Mouse (Mus musculus) gastrocnemius, postnatal 14 days (tissue): ENCODE results near the gene Cnppd1. TPM values are rescaled to one million over a fixed set of nuclear protein-coding genes. Genes with fewer than 3 reads are reported as not detected.

Experiments
- DNase-seq: peaks from one replicate; pipeline ENCODE4 v3.0.0; 2021; ENCODE audit warnings: mixed read lengths
- intact Hi-C: fragments of 180-260 bp; cut with DNase I; formaldehyde crosslinking; loops from one replicate; pipeline ENCODE4 v1.15.1; 2025; ENCODE audit warnings: low total_unique reads
- total RNA-seq, 2 experiments: library from RNA; stranded (reverse); gene quantifications; 2 replicates each; pipeline ENCODE4 v1.2.3; 2021

Gene Cnppd1
- total RNA-seq, 2 experiments from 2014 or later = 15.1 to 18.4 TPM

DNA sequence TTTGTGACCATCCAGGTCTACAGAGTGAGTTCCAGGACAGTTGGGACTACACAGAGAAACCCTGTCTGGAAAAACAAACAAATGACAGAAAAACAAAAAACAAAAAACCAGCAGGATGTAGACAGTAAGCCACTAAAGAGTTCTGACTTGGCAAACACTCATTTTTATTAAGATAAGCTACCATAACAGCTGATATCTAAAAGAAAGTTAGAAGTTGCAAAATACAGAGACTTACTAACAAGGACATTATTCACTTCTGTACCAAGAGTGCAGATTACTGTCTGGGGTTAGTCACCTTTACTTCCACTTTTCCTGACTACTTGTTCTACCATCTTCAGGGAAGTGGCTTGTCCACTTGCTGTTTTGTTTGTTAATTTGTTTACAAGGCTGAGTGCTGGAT is 16.5 kb upstream of the Cnppd1 start:
- DNase-seq = no peak
- intact Hi-C loops = no loop called here

DNA sequence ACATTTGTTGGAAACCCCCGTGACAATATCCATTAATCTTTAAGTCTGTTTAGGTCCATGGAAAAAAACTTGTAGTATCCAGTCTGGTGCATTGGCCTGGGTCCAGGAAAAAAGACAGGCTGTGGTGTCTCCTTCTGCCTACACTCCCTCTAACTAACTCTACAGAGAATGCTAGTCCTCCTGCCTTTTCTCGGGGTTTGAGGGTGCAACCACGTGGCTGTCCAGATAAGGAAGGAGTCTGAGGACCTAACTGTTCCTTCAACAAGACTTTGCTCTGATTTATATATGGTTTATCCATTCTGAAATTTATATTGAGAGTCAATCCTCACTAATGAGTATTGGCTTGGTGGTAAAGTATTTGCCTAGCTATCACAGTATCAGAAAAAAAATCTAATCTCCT is 13.3 kb upstream of the Cnppd1 start:
- no peak for DNase-seq
- intact Hi-C loops = no loop called here

DNA sequence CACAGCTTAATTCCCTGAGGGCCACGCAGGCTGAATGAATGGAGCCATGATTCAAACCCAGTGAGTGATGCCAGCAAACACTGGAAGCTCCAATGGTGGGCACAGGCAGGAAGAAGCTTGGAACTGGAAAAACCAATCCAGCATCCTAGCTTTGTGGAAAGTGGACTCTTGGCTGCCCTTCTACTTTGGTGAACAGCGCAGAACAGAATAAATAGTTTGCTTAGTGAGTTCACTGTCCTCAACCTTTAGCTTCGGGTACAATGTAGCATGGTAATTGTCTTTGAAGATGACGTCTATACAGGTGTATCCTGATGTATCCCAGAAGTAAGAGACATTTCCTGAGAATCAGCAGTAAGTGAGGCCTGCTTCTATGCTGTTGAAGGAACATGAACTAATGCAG is 6.2 kb upstream of the Cnppd1 start:
- no peak for DNase-seq
- intact Hi-C loops = no loop called here

DNA sequence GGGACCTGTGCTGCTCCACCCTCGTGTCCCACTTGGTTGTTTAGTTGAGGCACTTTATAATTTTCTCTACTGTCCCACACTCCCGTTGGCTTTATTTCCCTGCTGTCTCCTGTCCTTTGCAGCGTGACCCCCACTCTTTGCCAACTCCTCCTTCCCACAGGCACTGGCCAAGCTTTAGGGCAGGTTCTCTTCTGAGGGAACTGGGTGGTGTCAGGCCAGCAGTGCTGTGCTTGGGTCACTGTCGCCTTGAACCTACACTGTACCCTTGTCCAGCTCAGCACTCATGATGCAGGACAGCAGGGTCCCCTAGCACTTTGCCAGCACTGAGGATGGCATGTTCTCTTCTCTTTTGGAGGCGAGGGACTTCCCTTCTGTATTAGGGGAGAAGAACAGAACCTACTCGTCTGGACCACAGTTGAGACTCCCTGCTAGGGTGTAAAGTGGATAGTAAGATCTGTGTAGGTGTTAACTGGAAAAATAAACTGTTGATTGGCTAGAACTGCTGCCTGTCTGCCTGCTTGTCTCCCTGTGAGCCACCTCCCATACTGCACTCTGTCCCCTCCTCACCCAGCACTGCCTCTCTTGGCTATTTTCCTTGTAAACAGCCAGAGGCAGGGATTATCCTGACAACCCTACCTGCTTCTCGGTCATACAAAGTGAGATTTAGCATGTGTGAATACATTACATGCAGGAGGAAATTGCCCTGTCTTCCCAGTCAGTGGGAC is 5.1 kb upstream of the Cnppd1 start:
- DNase-seq = no peak
- intact Hi-C loops = no loop called here

DNA sequence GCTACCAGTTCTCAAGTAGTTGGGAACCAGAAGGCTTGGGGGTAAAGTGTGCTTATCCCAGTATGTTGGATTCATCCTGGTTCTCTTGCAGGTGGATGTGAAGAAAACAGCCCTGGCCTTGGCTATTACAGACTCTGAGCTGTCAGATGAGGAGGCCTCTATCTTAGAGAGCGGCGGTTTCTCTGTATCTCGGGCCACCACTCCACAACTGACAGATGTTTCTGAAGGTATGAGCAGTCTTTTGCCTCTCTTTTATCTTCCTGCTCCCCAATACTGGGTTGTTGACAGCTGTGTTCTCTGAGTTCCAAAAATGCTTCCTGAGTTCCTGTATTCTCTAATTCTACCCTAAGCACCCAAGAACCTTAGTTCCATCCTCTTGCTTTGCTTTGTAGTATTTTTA is 3.1 kb upstream of the Cnppd1 start:
- DNase-seq = no peak
- intact Hi-C loops = no loop called here

DNA sequence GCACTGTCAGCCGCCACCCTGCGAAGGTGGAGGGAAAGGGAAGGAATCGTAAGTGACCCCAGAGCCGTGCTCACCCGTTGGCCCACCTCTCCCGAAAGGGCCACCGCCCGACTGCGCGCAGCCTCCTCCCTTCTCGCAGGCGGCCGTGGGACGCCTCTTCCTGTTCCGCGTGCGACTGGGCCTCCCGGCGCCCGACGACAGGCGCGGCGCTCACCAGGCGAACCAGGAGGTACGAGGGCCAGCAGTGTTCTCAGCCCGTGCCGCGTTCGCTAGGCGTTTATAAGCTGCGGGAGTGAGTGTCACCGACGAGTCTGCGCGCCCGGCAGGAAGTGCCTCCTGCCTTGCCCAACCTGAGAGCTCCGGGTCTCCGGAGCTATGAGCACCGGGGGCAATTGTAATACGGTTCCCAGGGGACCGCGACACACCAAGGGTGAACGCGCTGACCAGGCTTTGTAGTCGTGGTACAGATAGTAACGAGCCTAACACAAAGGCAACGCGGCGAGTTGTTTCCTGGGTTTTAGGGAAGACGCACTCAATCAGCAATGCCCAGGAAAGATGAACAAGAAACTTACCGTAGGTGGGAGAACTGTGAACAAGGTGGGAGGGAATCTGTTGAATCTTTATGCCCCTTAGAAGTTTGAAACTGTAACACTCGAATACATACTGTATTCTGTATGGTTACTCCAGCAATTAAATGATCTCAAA is 873 bp downstream of the Cnppd1 start:
- peak; percentile 70 for DNase-seq
- intact Hi-C loops = no loop called here

DNA sequence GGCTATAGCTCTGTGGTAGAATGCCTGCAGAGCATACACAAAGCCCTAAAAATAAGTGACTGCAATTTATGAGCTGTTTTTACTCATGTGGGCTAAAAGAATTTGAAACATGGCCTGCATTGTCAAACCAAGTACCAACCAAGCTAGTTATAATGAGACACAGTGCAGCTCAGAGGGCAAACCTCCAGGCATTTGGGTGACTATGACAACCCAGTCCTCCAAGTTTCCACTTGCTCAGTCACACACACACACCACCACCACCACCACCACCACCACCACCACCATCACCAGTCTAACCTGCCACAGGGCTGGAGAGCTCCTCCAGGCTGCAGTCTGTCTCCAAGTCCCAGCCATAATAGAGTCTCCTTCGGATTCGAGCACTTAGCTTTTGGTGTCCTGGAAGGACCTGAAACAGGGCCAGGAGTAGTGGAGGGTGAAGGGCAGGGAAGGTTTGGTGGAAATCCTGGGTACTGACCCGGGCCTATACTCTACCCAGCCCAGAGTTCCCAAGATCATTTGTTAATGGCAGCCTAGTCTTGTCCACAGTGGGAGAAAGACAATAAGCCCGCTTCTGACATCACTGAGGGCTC is 1.8 kb downstream of the Cnppd1 start:
- intact Hi-C loops = no loop called here
- DNase-seq = no peak

DNA sequence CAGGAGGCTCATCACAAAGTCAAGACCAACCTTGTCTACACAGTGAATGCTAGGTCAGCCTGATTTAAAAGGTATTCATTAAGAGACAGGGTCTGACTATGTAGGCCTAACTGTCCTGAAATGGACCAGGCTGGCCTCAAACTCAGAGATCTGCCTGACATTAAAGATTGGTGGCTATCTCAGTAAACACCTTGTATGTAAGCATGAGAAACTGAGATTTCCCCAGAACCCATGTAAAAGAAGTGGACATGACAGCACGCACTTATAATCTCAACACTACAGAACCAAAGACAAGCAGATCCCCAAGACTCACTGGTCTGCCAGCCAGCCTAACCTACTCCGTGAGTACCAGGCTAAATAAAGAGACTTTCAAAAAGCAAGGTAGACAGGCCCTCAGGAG is 4.1 kb downstream of the Cnppd1 start:
- DNase-seq = no peak
- intact Hi-C loops = no loop called here

DNA sequence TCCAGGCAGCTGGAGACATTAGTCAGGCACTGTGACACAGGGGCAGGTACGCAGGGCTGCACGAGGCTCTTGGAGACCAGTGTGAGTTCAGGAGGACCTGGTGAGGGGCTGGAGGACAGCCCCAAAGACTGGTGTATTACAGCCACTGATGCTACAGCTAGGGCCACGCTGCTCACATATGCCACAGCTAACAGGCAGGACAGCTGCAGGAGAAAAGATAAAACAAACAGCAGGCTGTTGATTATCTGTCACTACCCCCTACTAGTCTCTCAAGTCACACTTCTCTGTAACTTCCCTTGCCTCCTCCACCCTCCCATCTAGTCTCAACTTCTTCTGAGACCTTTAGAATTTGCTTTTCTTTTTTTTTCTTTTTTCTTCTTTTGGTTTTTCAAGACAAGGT is 5.8 kb downstream of the Cnppd1 start:
- intact Hi-C loops = no loop called here
- no peak for DNase-seq

DNA sequence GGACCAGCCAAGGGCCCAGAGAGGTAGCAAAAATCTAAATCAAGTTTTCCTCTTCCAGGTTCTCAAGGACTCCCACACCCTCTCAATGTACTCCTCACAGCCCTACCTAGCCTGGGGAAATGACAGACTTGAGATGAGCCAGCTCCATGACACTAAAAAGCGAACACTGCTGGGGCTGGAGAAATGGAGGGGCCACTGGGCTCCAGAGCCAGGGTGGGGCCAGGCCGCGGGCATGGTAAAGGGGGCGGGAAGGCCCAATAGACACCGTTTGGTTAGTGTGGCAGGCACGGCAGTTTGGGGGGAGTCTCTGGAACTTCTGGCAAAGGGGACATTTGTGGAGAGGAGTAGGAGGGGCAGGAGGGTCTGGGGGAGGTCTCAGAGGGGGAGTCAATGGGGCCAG is 6.2 kb downstream of the Cnppd1 start:
- intact Hi-C loops = no loop called here
- no peak for DNase-seq

DNA sequence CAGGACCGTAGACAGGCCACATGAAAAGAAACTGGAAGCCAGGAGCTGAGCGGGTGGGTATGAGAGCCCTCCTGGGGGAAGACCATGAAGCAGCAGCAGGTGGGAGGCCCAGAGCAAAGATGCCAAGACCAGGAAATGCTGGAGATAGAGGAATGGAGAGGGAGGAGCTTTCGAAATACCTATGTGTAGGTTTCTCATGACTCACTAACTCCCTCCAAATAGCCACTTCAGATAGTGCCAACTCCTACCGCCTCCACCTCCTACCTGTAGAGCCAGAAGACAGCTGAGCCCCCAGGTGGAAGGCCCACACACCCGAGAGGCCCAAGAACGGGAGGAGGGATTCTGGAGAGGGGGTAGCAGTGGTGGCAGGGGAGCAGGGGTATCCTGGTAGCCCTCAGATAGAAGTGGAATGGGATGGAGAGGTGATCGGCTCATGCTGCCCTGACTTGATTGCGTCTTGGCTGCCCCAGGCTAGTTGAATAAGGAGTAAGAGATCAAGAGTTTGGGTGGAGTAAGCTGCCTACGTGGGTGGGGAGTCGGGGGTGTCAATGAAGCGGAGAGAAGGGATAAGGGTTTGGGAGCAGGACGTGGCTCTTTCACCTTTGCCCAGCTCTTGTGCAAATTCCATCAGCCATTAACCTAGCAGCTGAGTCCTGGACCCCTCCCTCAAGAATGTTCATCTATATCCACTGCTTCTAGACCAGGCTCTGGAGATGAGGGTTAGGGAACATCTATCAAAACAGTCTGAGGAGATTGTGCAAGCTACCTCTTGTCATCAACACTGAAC is 8.9 kb downstream of the Cnppd1 start, which contains the start of gene Slc23a3:
Slc23a3 (minus strand) TSS at position 470 of the 787 bp plus-strand sequence.
- DNase-seq = no peak
- intact Hi-C loops = no loop called here

DNA sequence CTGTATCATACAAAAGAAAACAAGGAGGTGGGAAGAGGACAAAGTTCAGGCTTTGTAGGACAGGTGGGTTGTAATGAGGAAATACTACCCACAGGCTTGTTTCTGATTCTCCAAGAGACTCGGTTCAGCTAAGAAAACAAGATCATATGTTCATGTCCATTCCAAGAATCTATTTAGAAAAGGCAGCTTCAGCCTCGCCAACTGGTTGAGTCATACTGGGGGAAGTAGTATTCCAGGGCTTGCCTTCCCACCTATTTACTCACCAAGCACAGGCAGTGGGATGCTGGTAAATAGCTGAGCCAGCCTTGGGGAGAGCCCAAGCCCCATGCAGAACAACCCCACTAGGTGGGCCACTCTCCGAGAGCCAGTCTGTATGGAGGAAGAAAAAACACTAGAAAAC is 13.9 kb downstream of the Cnppd1 start:
- DNase-seq = no peak
- intact Hi-C loops = no loop called here

DNA sequence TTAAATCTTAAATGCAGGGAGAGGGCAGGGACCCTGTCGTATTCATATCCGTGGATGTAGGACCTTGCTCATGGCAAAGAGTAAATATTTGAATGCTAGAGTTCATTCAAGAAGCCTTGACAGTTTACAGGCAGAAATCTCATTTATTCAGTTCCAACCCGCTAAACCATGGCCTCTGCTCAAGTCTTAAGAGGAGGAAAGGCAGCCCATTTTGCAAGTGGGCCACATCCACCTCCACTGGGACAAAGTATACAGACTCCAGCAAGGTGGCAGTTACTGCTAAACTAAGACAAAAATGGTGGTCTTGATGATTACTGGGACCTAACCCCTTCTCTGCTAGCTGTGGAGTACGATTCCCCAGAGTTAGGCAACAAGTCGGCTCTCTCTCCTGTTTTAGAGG is 17.1 kb downstream of the Cnppd1 start:
- intact Hi-C loops = no loop called here
- DNase-seq = no peak

DNA sequence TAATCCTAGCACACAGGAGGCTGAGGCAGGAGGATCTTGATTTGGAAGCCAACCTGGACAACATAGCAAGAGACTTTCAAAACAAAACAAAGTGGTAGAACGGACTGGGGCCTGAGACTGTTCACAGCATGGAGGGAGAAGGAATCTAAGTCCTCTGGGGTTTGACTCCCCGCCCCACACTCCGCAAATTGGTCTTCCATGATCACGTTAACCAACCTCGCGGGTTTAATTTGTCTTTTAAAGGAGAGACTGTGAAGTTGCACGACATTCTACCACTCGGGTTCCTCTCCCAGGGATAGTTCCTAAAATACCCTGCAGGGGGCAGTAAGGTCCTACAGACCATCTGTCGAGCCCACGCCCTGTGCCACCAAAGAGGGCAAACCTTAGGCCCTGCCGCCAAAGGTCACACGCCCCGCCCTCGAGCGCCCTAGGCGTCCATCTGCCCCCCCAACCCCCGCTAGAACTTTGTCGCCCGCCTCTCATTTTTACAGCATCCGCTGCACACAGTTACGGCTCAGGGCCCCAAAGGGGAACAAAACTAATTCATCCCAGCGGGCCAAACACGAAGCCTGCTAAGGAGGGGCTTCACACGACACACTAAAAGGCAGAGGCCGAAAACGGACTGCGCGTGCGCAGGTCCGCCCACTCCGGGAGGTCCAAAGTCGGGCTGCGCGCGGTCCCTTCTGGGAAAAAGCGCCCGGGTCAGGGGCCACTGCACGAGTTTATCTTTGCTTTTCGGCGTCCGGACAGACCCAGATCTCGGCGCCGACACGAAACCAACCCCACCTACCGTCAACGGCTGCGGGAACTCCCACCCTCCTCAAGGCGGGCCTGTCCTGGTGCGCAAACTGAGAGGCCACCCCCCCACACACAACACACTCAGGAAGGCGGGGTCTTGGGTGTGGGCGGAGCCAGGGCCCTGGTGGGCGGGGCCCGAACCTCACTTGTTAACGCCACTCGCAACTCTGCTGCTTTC is 17.9 kb downstream of the Cnppd1 start, which contains the start of gene Nhej1:
Nhej1 (minus strand) TSS at position 855 of the 976 bp plus-strand sequence.
- intact Hi-C loops = no loop called here
- DNase-seq = peak; percentile 95

DNA sequence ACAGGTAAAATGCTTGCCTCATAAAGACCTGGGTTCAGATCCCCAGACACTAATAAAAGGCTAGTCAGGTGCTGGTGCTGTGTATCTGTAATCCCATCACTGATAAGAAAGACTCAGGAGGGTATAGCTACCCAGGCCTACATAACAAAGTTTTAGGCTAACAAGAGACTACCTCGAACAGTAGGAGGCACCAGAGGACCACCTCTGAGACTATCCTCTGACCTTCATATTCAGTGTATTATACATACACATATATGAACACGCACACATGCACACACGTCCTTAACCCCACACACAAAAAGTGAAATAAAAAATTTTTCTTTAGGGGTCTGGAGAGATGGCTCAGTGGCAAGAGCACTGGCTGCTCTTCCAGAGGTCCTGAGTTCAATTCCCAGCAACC is 20.3 kb downstream of the Cnppd1 start:
- intact Hi-C loops = no loop called here
- no peak for DNase-seq
